Mouse (Mus musculus): ENCODE measurements around the gene Cd79a. TPM values are rescaled to one million over a fixed set of nuclear protein-coding genes. Genes with fewer than 3 reads are reported as not detected.

Cd79a gene
- polyA plus RNA-seq, 1 experiment from 2014 or later = not detected

GRCm38 (mm10) chr7:24919728-24920127, 22.5 kb downstream of the Cd79a start:
- H3K36me3 ChIP-seq (ENCODE audit: control insufficient read depth, insufficient read depth, low read length) = peaks cover 78% of the 10 kb centered on the region
- H3K4me2 ChIP-seq (ENCODE audit: low read length) = no peak overlapping the region
- no peaks in the 10 kb centered on the region for H3K27me3 ChIP-seq (replicated peaks; ENCODE audit: control insufficient read depth, insufficient read depth, low read length)
- no peak overlapping the region for H3K9ac ChIP-seq (ENCODE audit: low read length)
- H3K27ac ChIP-seq (ENCODE audit: low read depth, low read length) = no peak overlapping the region
- no peaks in the 10 kb centered on the region for H3K9me3 ChIP-seq (replicated peaks; ENCODE audit: control insufficient read depth, low read length)
- H3K4me1 ChIP-seq (ENCODE audit: control insufficient read depth, insufficient read depth, low read length) = no peaks in the 10 kb centered on the region
- WGBS = 87% methylated on average over 9 of the region's 9 CpGs
- DNase-seq (ENCODE audit: low spot score) (no peak), ATAC-seq (no peak)
- H3K4me3 ChIP-seq (ENCODE audit: low read depth, low read length) = no peak overlapping the region

DNA sequence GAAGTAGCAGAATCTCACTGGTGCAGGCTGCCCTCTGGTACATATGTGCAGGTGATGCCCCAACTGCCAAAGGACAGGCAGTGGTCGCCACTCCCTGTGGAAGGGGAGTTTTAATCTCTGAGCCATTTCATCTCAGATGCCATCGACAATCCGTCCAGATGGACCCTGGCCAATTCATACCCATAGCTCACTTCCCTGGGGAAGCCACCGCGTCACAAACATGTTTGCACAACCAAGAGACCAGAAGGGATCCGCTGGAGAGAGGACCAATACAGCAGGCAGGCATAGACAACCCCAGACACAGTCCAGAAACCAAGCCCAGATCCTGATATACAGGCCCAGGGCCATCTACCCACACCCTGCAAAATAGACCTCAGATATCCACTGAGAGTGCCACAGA, 33.3 kb downstream of the Cd79a start:
- no peak overlapping the region for H3K4me2 ChIP-seq (ENCODE audit: low read length)
- ATAC-seq = no peak

GRCm38 (mm10) chr7:24931651-24932050, 34.5 kb downstream of the Cd79a start:
- H3K27ac ChIP-seq (ENCODE audit: low read depth, low read length) = no peak overlapping the region
- 2% methylated on average over 15 of the region's 15 CpGs for WGBS
- no peak overlapping the region for H3K4me2 ChIP-seq (ENCODE audit: low read length)
- no peak overlapping the region for H3K4me3 ChIP-seq (ENCODE audit: low read depth, low read length)
- H3K9me3 ChIP-seq (replicated peaks; ENCODE audit: control insufficient read depth, low read length) = no peaks in the 10 kb centered on the region
- DNase-seq (ENCODE audit: low spot score) = no peak
- H3K27me3 ChIP-seq (replicated peaks; ENCODE audit: control insufficient read depth, insufficient read depth, low read length) = peaks cover 68% of the 10 kb centered on the region
- ATAC-seq = no peak
- peaks cover 9% of the 10 kb centered on the region for H3K36me3 ChIP-seq (ENCODE audit: control insufficient read depth, insufficient read depth, low read length)
- no peak overlapping the region for H3K9ac ChIP-seq (ENCODE audit: low read length)
- H3K4me1 ChIP-seq (ENCODE audit: control insufficient read depth, insufficient read depth, low read length) = peaks cover 8% of the 10 kb centered on the region; the same call in 1 of the 2 replicates

More for the DNA sequence above, 33.3 kb downstream of the Cd79a start:
- 54% methylated on average over 6 of the region's 6 CpGs for WGBS
- Histone ChIP-seq H3K4me1 (ENCODE audit: control insufficient read depth, insufficient read depth, low read length) (peaks cover 8% of the 10 kb centered on the region; the same call in 1 of the 2 replicates), H3K27ac (ENCODE audit: low read depth, low read length) (no peak overlapping the region), H3K27me3 (replicated peaks; ENCODE audit: control insufficient read depth, insufficient read depth, low read length) (peaks cover 62% of the 10 kb centered on the region), H3K36me3 (ENCODE audit: control insufficient read depth, insufficient read depth, low read length) (peaks cover 21% of the 10 kb centered on the region), H3K9ac (ENCODE audit: low read length) (no peak overlapping the region), H3K4me3 (ENCODE audit: low read depth, low read length) (no peak overlapping the region), H3K9me3 (replicated peaks; ENCODE audit: control insufficient read depth, low read length) (no peaks in the 10 kb centered on the region)
- DNase-seq (ENCODE audit: low spot score) = no peak

- H3K36me3 ChIP-seq (ENCODE audit: control insufficient read depth, insufficient read depth, low read length) = no peaks in the 10 kb centered on the region
Observed at GRCm38 (mm10) chr7:24943641-24944040, 46.5 kb downstream of the Cd79a start.

DNA sequence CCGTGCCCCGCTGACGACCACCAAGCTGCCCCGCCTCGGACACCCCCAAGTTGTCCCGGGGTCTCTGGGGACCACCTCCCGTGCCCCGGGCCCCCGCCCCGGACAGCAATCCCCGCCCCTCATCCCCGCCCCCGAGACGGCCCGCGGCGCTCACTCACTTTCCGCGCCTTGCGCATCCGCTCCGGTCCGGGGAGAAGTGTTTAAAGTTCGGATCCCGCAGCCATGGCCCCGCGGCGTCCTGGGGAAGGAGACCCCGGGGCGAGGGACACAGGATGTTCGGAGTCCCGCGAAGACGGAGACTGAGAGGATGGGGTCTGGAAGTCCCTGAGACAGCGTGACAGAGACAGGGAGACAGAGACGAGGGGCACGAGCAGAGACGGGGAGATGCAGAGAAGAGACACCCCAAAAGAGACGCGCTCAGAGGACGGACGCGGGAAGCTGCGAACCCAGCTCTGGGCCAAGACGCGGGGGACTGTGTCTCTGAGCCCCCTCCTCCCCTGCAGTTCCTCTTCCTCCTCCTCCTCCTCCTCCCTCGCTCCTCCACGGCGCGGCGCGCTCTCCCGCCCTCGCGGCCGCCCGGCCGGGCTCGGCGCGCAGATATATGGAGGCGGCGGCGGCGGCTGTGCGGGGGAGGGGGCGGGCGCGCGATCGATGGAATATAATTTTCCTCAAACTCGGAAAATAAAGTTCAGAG, 47.2 kb downstream of the Cd79a start, which contains the start of gene Gm4881:
Gm4881 (minus strand) TSS at position 238 of the 694 bp plus-strand sequence.
- H3K27ac ChIP-seq (ENCODE audit: low read depth, low read length) = no peak within 1 kb of the TSS
- H3K4me1 ChIP-seq (ENCODE audit: control insufficient read depth, insufficient read depth, low read length) = peaks cover 3% of the 10 kb centered on the region; the same call in 1 of the 2 replicates
- no peaks in the 10 kb centered on the region for H3K9me3 ChIP-seq (replicated peaks; ENCODE audit: control insufficient read depth, low read length)
- DNase-seq (ENCODE audit: low spot score) (no peak), ATAC-seq (no peak)
- H3K27me3 ChIP-seq (replicated peaks; ENCODE audit: control insufficient read depth, insufficient read depth, low read length) = peaks cover 92% of the 10 kb centered on the region
- H3K36me3 ChIP-seq (ENCODE audit: control insufficient read depth, insufficient read depth, low read length) = no peaks in the 10 kb centered on the region
- WGBS = under 1% methylated on average over 60 of the region's 72 CpGs
- peak within 1 kb of the TSS; percentile 46; the same call in 1 of the 2 replicates for H3K9ac ChIP-seq (ENCODE audit: low read length)
- H3K4me3 ChIP-seq (ENCODE audit: low read depth, low read length) = peak within 1 kb of the TSS; percentile 30
- H3K4me2 ChIP-seq (ENCODE audit: low read length) = peak within 1 kb of the TSS; percentile 54

More at GRCm38 (mm10) chr7:24943641-24944040, 46.5 kb downstream of the Cd79a start:
- H3K4me3 ChIP-seq (ENCODE audit: low read depth, low read length) = no peak overlapping the region
- ATAC-seq (no peak), DNase-seq (ENCODE audit: low spot score) (no peak)
- WGBS = 2% methylated on average over 6 of the region's 6 CpGs
- H3K27ac ChIP-seq (ENCODE audit: low read depth, low read length) = no peak overlapping the region
- no peaks in the 10 kb centered on the region for H3K9me3 ChIP-seq (replicated peaks; ENCODE audit: control insufficient read depth, low read length)
- no peak overlapping the region for H3K9ac ChIP-seq (ENCODE audit: low read length)
- peaks cover 87% of the 10 kb centered on the region for H3K27me3 ChIP-seq (replicated peaks; ENCODE audit: control insufficient read depth, insufficient read depth, low read length)
- peaks cover 3% of the 10 kb centered on the region; the same call in 1 of the 2 replicates for H3K4me1 ChIP-seq (ENCODE audit: control insufficient read depth, insufficient read depth, low read length)
- H3K4me2 ChIP-seq (ENCODE audit: low read length) = no peak overlapping the region

DNA sequence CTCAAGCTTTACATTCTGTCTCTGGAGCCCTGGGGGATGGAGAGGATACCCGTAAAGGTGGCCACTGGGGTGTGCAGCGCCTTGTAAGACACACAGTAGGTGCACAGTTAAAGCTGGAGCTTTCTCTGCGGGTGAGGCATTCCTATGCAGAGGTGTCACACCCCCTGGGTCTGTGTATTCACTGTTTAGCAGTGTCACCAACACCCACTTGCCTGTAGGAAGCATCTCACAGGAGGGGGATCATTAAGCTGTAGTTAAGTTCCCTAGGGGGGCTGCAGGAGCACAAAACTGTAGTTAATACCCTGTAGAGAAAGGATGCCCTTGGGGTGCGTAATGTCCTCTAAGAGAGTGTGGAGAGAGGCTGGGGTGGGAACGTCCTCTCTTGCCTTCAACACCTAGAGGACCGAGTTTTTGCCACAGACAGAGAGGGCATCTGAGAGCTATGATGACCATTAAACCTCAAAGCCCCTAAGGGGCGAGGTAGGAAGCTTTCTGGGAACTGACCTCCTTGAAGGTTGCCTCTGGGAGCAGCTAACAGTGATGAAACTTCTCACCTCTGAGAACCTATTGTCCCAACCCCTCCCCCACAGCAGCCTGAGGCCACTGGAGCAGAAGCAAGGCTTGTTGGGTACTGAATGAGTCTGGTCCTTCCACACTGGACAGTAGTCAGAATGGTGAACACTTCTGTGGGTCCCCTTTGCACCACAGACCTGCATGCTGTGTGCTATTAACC, 50.3 kb downstream of the Cd79a start:
- WGBS = 2% methylated on average over 7 of the region's 7 CpGs
- Histone ChIP-seq H3K4me2 (ENCODE audit: low read length) (no peak overlapping the region), H3K9ac (ENCODE audit: low read length) (no peak overlapping the region), H3K4me1 (ENCODE audit: control insufficient read depth, insufficient read depth, low read length) (peaks cover 3% of the 10 kb centered on the region; the same call in 1 of the 2 replicates), H3K27me3 (replicated peaks; ENCODE audit: control insufficient read depth, insufficient read depth, low read length) (peaks cover 93% of the 10 kb centered on the region), H3K9me3 (replicated peaks; ENCODE audit: control insufficient read depth, low read length) (no peaks in the 10 kb centered on the region), H3K36me3 (ENCODE audit: control insufficient read depth, insufficient read depth, low read length) (no peaks in the 10 kb centered on the region), H3K27ac (ENCODE audit: low read depth, low read length) (no peak overlapping the region), H3K4me3 (ENCODE audit: low read depth, low read length) (no peak overlapping the region)
- DNase-seq (ENCODE audit: low spot score) (no peak), ATAC-seq (no peak)

- no peaks in the 10 kb centered on the region for H3K9me3 ChIP-seq (replicated peaks; ENCODE audit: control insufficient read depth, low read length)
- H3K4me1 ChIP-seq (ENCODE audit: control insufficient read depth, insufficient read depth, low read length) = peaks cover 3% of the 10 kb centered on the region; the same call in 1 of the 2 replicates
- no peak for ATAC-seq
- H3K36me3 ChIP-seq (ENCODE audit: control insufficient read depth, insufficient read depth, low read length) = no peaks in the 10 kb centered on the region
- peaks cover 92% of the 10 kb centered on the region for H3K27me3 ChIP-seq (replicated peaks; ENCODE audit: control insufficient read depth, insufficient read depth, low read length)
- H3K4me2 ChIP-seq (ENCODE audit: low read length) = 0 out of 2 replicates have a peak overlapping the region, but pooled peaks have one; percentile 24
- no peak overlapping the region for H3K27ac ChIP-seq (ENCODE audit: low read depth, low read length)
- WGBS = 2% methylated on average over 29 of the region's 29 CpGs
- H3K9ac ChIP-seq (ENCODE audit: low read length) = peak overlapping the region; percentile 25; the same call in 1 of the 2 replicates
- DNase-seq (ENCODE audit: low spot score) = peak; percentile 22
- H3K4me3 ChIP-seq (ENCODE audit: low read depth, low read length) = no peak overlapping the region
Observed at GRCm38 (mm10) chr7:24948774-24949173, 51.6 kb downstream of the Cd79a start.

- no peaks in the 10 kb centered on the region for H3K9me3 ChIP-seq (replicated peaks; ENCODE audit: control insufficient read depth, low read length)
- H3K36me3 ChIP-seq (ENCODE audit: control insufficient read depth, insufficient read depth, low read length) = no peaks in the 10 kb centered on the region
- no peak overlapping the region for H3K9ac ChIP-seq (ENCODE audit: low read length)
- DNase-seq (ENCODE audit: low spot score) (peak; percentile 75), ATAC-seq (peak; percentile 47)
- no peak overlapping the region for H3K27ac ChIP-seq (ENCODE audit: low read depth, low read length)
- H3K4me3 ChIP-seq (ENCODE audit: low read depth, low read length) = no peak overlapping the region
- no peak overlapping the region for H3K4me2 ChIP-seq (ENCODE audit: low read length)
- H3K27me3 ChIP-seq (replicated peaks; ENCODE audit: control insufficient read depth, insufficient read depth, low read length) = peaks cover 89% of the 10 kb centered on the region
- no peaks in the 10 kb centered on the region for H3K4me1 ChIP-seq (ENCODE audit: control insufficient read depth, insufficient read depth, low read length)
- whole genome bisulfite sequencing = 1% methylated on average over 8 of the region's 8 CpGs
Observed at GRCm38 (mm10) chr7:24949958-24950623, 52.9 kb downstream of the Cd79a start.
